Mouse (Mus musculus) CH12.LX (cell line): ENCODE measurements at regions not wholly inside any gene's neighbourhood (a gene's known extent, or its start where the extent isn't known, plus 50 kb on each side); places are given as distances from the start of the nearest gene placed in this dataset.

Source experiments
- DNase-seq: peaks from one replicate; pipeline ENCODE4 v3.0.0-alpha.2; 2013; ENCODE audit errors: extremely low read depth
- H3K27ac ChIP-seq: 2 replicates; pipeline ENCODE4 v1.5.1; 2012; ENCODE audit warnings: low read depth, mild to moderate bottlenecking, control low read depth, moderate library complexity; ENCODE audit not compliant: insufficient read depth
- H3K27me3 ChIP-seq: replicated peaks from 2 replicates; pipeline ENCODE3; 2012; ENCODE audit warnings: inconsistent platforms
- H3K36me3 ChIP-seq, 2 experiments: replicated peaks in 1 of 2; 2 replicates each; pipeline versions ENCODE3 to v1.6.1; 2012; ENCODE audit warnings: inconsistent platforms in 1 of 2, low read length in 1 of 2, mild to moderate bottlenecking in 1 of 2, mixed read lengths in 1 of 2, moderate library complexity in 1 of 2; ENCODE audit not compliant: control insufficient read depth in 1 of 2, insufficient read depth in 1 of 2
- H3K4me1 ChIP-seq, 2 experiments: 2 replicates each; pipeline ENCODE4 v1.6.1; 2012; ENCODE audit warnings: inconsistent platforms in 1 of 2, moderate library complexity in 1 of 2; ENCODE audit not compliant: insufficient read depth in 2 of 2, control insufficient read depth in 1 of 2
- H3K4me2 ChIP-seq: 2 replicates; pipeline ENCODE4 v1.6.1; 2012; ENCODE audit warnings: low read depth, mild to moderate bottlenecking, control low read depth; ENCODE audit not compliant: poor library complexity, insufficient read depth, severe bottlenecking
- H3K4me3 ChIP-seq, 3 experiments: fragments of 150-350 bp in 1 of 3; sonication (generic) in 1 of 3; replicated peaks in 1 of 3; 2 replicates each; pipeline versions ENCODE3 to v1.5.1; 2011 to 2012; ENCODE audit warnings: low read depth in 2 of 3, low read length in 2 of 3, mild to moderate bottlenecking in 2 of 3, moderate library complexity in 2 of 3, control low read depth in 1 of 3, improper control_type of control experiment in 1 of 3, inconsistent platforms in 1 of 3, mixed read lengths in 1 of 3; ENCODE audit not compliant: poor library complexity in 1 of 3
- H3K79me2 ChIP-seq: replicated peaks from 2 replicates; pipeline ENCODE4 v1.6.1; 2012; ENCODE audit warnings: mild to moderate bottlenecking, moderate library complexity; ENCODE audit not compliant: control insufficient read depth, poor library complexity, insufficient read depth, severe bottlenecking; ENCODE audit errors: extremely low read depth
- H3K9ac ChIP-seq: 2 replicates; pipeline ENCODE4 v1.6.1; 2012; ENCODE audit warnings: low read depth, mild to moderate bottlenecking, control low read depth, moderate library complexity; ENCODE audit not compliant: insufficient read depth
- H3K9me3 ChIP-seq: replicated peaks from 2 replicates; pipeline ENCODE3; 2012; ENCODE audit warnings: low read length, inconsistent platforms, mixed read lengths
- BHLHE40 ChIP-seq: IDR thresholded peaks from 2 replicates; pipeline ENCODE4 v1.6.1; 2011; ENCODE audit warnings: mild to moderate bottlenecking, low read depth, low read length, improper control_type of control experiment
- CHD1 ChIP-seq: IDR thresholded peaks from 2 replicates; pipeline ENCODE4 v1.6.1; 2012; ENCODE audit warnings: low read depth, low read length, improper control_type of control experiment, inconsistent platforms
- CHD2 ChIP-seq: IDR thresholded peaks from 2 replicates; pipeline ENCODE4 v1.6.1; 2011; ENCODE audit warnings: low read length, improper control_type of control experiment
- CTCF ChIP-seq, 2 experiments: IDR thresholded peaks in 1 of 2; conservative IDR thresholded peaks in 1 of 2; 2 replicates each; pipeline ENCODE4 v1.5.1; 2011 to 2012; ENCODE audit warnings: low read depth in 2 of 2, low read length in 2 of 2, improper control_type of control experiment in 1 of 2, inconsistent platforms in 1 of 2, mild to moderate bottlenecking in 1 of 2, moderate library complexity in 1 of 2
- E2F4 ChIP-seq: IDR thresholded peaks from 2 replicates; pipeline ENCODE4 v1.6.1; 2011; ENCODE audit warnings: low read depth, low read length, improper control_type of control experiment; ENCODE audit not compliant: insufficient replicate concordance
- HCFC1 ChIP-seq: IDR thresholded peaks from 2 replicates; pipeline ENCODE4 v1.6.1; 2012; ENCODE audit warnings: low read depth, mild to moderate bottlenecking, inconsistent platforms, low read length, improper control_type of control experiment
- IRF4 ChIP-seq: IDR thresholded peaks from 2 replicates; pipeline ENCODE4 v1.6.1; 2014; ENCODE audit warnings: low read depth, mild to moderate bottlenecking, inconsistent platforms, low read length, improper control_type of control experiment
- JUN ChIP-seq: IDR thresholded peaks from 2 replicates; pipeline ENCODE4 v1.6.1; 2011; ENCODE audit warnings: low read depth, mild to moderate bottlenecking, low read length, improper control_type of control experiment, moderate library complexity; ENCODE audit not compliant: insufficient read depth
- MAFK ChIP-seq: IDR thresholded peaks from 2 replicates; pipeline ENCODE4 v1.6.1; 2011; ENCODE audit warnings: low read length, improper control_type of control experiment; ENCODE audit not compliant: insufficient replicate concordance
- MAX ChIP-seq: IDR thresholded peaks from 2 replicates; pipeline ENCODE4 v1.6.1; 2011; ENCODE audit warnings: low read length, improper control_type of control experiment
- MAZ ChIP-seq: IDR thresholded peaks from 2 replicates; pipeline ENCODE4 v1.6.1; 2012; ENCODE audit warnings: low read depth, mild to moderate bottlenecking, inconsistent platforms, low read length, improper control_type of control experiment, moderate library complexity
- MEF2A ChIP-seq: IDR thresholded peaks from 2 replicates; pipeline ENCODE4 v1.6.1; 2014; ENCODE audit warnings: low read depth, mild to moderate bottlenecking, inconsistent platforms, low read length, improper control_type of control experiment, borderline replicate concordance
- MYC ChIP-seq: IDR thresholded peaks from 2 replicates; pipeline ENCODE4 v1.6.1; 2011; ENCODE audit warnings: low read depth, mild to moderate bottlenecking, improper control_type of control experiment, low read length
- NELFE ChIP-seq: IDR thresholded peaks from 2 replicates; pipeline ENCODE4 v1.6.1; 2011; ENCODE audit warnings: low read depth, low read length, improper control_type of control experiment
- NRF1 ChIP-seq: IDR thresholded peaks from 2 replicates; pipeline ENCODE4 v1.6.1; 2014; ENCODE audit warnings: low read depth, mild to moderate bottlenecking, inconsistent platforms, low read length, improper control_type of control experiment, moderate library complexity
- PAX5 ChIP-seq: IDR thresholded peaks from 2 replicates; pipeline ENCODE4 v1.6.1; 2012; ENCODE audit warnings: low read length, inconsistent platforms, mixed read lengths
- POLR2A ChIP-seq: IDR thresholded peaks from 2 replicates; pipeline ENCODE4 v1.6.1; 2011; ENCODE audit warnings: low read depth, mild to moderate bottlenecking, improper control_type of control experiment, low read length
- RAD21 ChIP-seq: IDR thresholded peaks from 2 replicates; pipeline ENCODE4 v1.6.1; 2011; ENCODE audit warnings: low read depth, mild to moderate bottlenecking, low read length, improper control_type of control experiment, moderate library complexity
- RCOR1 ChIP-seq: conservative IDR thresholded peaks from 2 replicates; pipeline ENCODE4 v1.6.1; 2012; ENCODE audit warnings: low read depth, mild to moderate bottlenecking, inconsistent platforms, low read length, improper control_type of control experiment
- SMC3 ChIP-seq: IDR thresholded peaks from 2 replicates; pipeline ENCODE4 v1.6.1; 2011; ENCODE audit warnings: low read depth, low read length, improper control_type of control experiment
- TBP ChIP-seq: conservative IDR thresholded peaks from 2 replicates; pipeline ENCODE4 v1.6.1; 2011; ENCODE audit warnings: low read depth, low read length, improper control_type of control experiment
- TCF12 ChIP-seq: IDR thresholded peaks from 2 replicates; pipeline ENCODE4 v1.6.1; 2014; ENCODE audit warnings: low read depth, mild to moderate bottlenecking, inconsistent platforms, low read length, improper control_type of control experiment
- UBTF ChIP-seq: IDR thresholded peaks from 2 replicates; pipeline ENCODE4 v1.6.1; 2012; ENCODE audit warnings: low read depth, mild to moderate bottlenecking, inconsistent platforms, low read length, improper control_type of control experiment, moderate library complexity
- USF2 ChIP-seq: conservative IDR thresholded peaks from 2 replicates; pipeline ENCODE4 v1.6.1; 2011; ENCODE audit warnings: low read depth, low read length, improper control_type of control experiment
- ZKSCAN1 ChIP-seq: IDR thresholded peaks from 2 replicates; pipeline ENCODE4 v1.6.1; 2012; ENCODE audit warnings: low read depth, inconsistent platforms, low read length, improper control_type of control experiment, borderline replicate concordance
- ZMIZ1 ChIP-seq: IDR thresholded peaks from 2 replicates; pipeline ENCODE4 v1.6.1; 2012; ENCODE audit warnings: low read depth, mild to moderate bottlenecking, inconsistent platforms, low read length, improper control_type of control experiment
- dilution Hi-C: fragments of 300-500 bp; cut with MboI; formaldehyde crosslinking; loops from 2 replicates; pipeline ENCODE4 v1.14.3; 2020; ENCODE audit warnings: low sequenced_read_pairs; ENCODE audit not compliant: extremely low pct_unique_long_range_greater_than_20kb, extremely low pct_ligation_motif_present
- in situ Hi-C: fragments of 300-500 bp; cut with MboI; formaldehyde crosslinking; loops from 3 replicates; pipeline ENCODE4 v1.14.3; 2019; ENCODE audit warnings: low sequenced_read_pairs, low pct_ligation_motif_present, low pct_unique_long_range_greater_than_20kb, mixed read lengths

GRCm38 (mm10) chr1:184536311-184537200, 195.9 kb downstream of the Hlx start:
- Histone ChIP-seq H3K4me1 (peaks cover 22 to 29% of the 10 kb centered on the region in 2 experiments), H3K9me3 (no peaks in the 10 kb centered on the region), H3K9ac (no peak overlapping the region), H3K36me3 (no peaks in the 10 kb centered on the region), H3K4me3 (no peak overlapping the region)
- in situ Hi-C loops, result no loop called here
- DNase-seq, result no peak
- TF ChIP-seq USF2 (no peak), MYC (no peak), ZKSCAN1 (no peak), NELFE (no peak), SMC3 (no peak), UBTF (no peak), MEF2A (no peak), RCOR1 (no peak)
- TF ChIP-seq, all 38 proteins: peak for 0
- Histone ChIP-seq H3K4me2 (no peak overlapping the region), H3K79me2 (no peaks in the 10 kb centered on the region), H3K27ac (no peak overlapping the region), H3K27me3 (no peaks in the 10 kb centered on the region)
- dilution Hi-C loops, result no loop called here

DNA sequence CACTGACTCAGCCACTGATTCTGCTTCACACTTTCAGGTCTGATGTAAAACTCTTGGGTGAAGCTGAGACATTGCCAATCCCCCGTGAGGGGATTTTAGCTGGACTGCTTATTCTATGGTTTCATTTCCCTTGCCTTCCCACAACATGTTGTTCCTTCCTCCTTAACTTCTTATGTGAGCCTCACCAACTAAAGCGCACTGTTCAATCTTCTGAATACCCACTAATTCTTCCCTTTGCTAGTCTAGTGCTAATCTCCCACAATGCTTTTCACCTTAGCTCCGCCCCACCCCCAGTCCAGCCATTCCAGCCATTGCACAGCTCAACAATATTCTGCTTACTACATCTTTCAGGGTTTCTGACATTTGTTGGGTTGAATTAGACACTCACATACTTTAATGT, 196.7 kb downstream of the Hlx start:
- Histone ChIP-seq H3K27me3 (no peaks in the 10 kb centered on the region), H3K79me2 (no peaks in the 10 kb centered on the region), H3K9me3 (no peaks in the 10 kb centered on the region), H3K4me3 (no peak overlapping the region), H3K27ac (no peak overlapping the region), H3K4me2 (no peak overlapping the region), H3K9ac (no peak overlapping the region), H3K36me3 (no peaks in the 10 kb centered on the region), H3K4me1 (peaks cover 22 to 29% of the 10 kb centered on the region in 2 experiments)
- TF ChIP-seq CTCF (conservative IDR thresholded peaks at IDR 0.05 in 1 of 2, IDR thresholded peaks at IDR 0.05 in 1 of 2; ENCODE audit: low read depth in 2 of 2, low read length in 2 of 2) (no peak), MAZ (0 out of 2 replicates have a peak, but pooled peaks have one; percentile 22), MYC (no peak), TBP (no peak), MAFK (no peak), MAX (0 out of 2 replicates have a peak, but pooled peaks have one; percentile 18), UBTF (no peak), NRF1 (no peak), BHLHE40 (0 out of 2 replicates have a peak, but pooled peaks have one; percentile 28), E2F4 (no peak), IRF4 (peak; percentile 51), TCF12 (no peak), PAX5 (no peak), HCFC1 (peak; percentile 35; the same call in 1 of the 2 replicates), CHD1 (no peak), POLR2A (no peak), RAD21 (no peak), JUN (no peak), NELFE (no peak), ZMIZ1 (no peak), CHD2 (peak; percentile 51; the same call in 1 of the 2 replicates)
- in situ Hi-C loops, result no loop called here
- DNase-seq, result no peak
- dilution Hi-C loops, result no loop called here
